Mouse (Mus musculus): ENCODE results near the gene Utrn.

GRCm38 (mm10) chr10:12488518-12488917 lies 380.6 kb downstream of the Utrn start:
- TF ChIP-seq CTCF (IDR thresholded peaks at IDR 0.05; ENCODE audit: low read depth, low read length) (no peak), GATA1 (IDR thresholded peaks at IDR 0.05; ENCODE audit: borderline replicate concordance, low read length) (no peak), TAL1 (conservative IDR thresholded peaks at IDR 0.05; ENCODE audit: low read depth, low read length) (no peak)
